Mouse (Mus musculus): ENCODE measurements around the gene Vgll3. TPM values are rescaled to one million over a fixed set of nuclear protein-coding genes. Genes with fewer than 3 reads are reported as not detected.

The Vgll3 gene
- 1 to 10 TPM; 3.5 to 6.0 TPM for total RNA-seq (2021)

GRCm38 (mm10) chr16:65814918-65815881 is at the start of gene Vgll3:
TSS of gene Vgll3 (plus strand) at chr16:65815257.
- intact Hi-C loops (cut with DNase I): no loop called here
- peak; percentile 60 for DNase-seq (ENCODE audit: low spot score)

- intact Hi-C loops (cut with DNase I): no loop called here
- no peak for DNase-seq (ENCODE audit: low spot score)
These were observed 49.1 kb upstream of the Vgll3 start for GRCm38 (mm10) chr16:65765976-65766375.

GRCm38 (mm10) chr16:65785959-65786358 is 29.1 kb upstream of the Vgll3 start:
- no peak for DNase-seq (ENCODE audit: low spot score)

GRCm38 (mm10) chr16:65816059-65816458 is 1.0 kb downstream of the Vgll3 start:
- intact Hi-C loops (cut with DNase I): no loop called here
- no peak for DNase-seq (ENCODE audit: low spot score)

More at GRCm38 (mm10) chr16:65785959-65786358, 29.1 kb upstream of the Vgll3 start:
- intact Hi-C loops (cut with DNase I): loop anchor here (5.0 kb wide), 1 partner anchor 216 kb away; no protein-coding TSS in a partner anchor

- DNase-seq (ENCODE audit: low spot score): no peak
- intact Hi-C loops (cut with DNase I): no loop called here
These were observed 3.7 kb downstream of the Vgll3 start for GRCm38 (mm10) chr16:65818779-65819178.

- no peak for DNase-seq (ENCODE audit: low spot score)
- intact Hi-C loops (cut with DNase I): no loop called here
These were observed 5.7 kb downstream of the Vgll3 start for GRCm38 (mm10) chr16:65820803-65821202.

- no peak for DNase-seq (ENCODE audit: low spot score)
- intact Hi-C loops (cut with DNase I): no loop called here
These were observed 8.7 kb downstream of the Vgll3 start for GRCm38 (mm10) chr16:65823721-65824120.

- intact Hi-C loops (cut with DNase I): no loop called here
- DNase-seq (ENCODE audit: low spot score): peak; percentile 49
These were observed 13.1 kb downstream of the Vgll3 start for GRCm38 (mm10) chr16:65828141-65828565.

GRCm38 (mm10) chr16:65829096-65829495 is 14.0 kb downstream of the Vgll3 start:
- DNase-seq (ENCODE audit: low spot score): no peak

GRCm38 (mm10) chr16:65834721-65835120 is 19.7 kb downstream of the Vgll3 start:
- intact Hi-C loops (cut with DNase I): no loop called here
- no peak for DNase-seq (ENCODE audit: low spot score)

More at GRCm38 (mm10) chr16:65829096-65829495, 14.0 kb downstream of the Vgll3 start:
- intact Hi-C loops (cut with DNase I): no loop called here

- no peak for DNase-seq (ENCODE audit: low spot score)
- intact Hi-C loops (cut with DNase I): no loop called here
These were observed 35.1 kb downstream of the Vgll3 start for GRCm38 (mm10) chr16:65850126-65850525.

- intact Hi-C loops (cut with DNase I): no loop called here
- no peak for DNase-seq (ENCODE audit: low spot score)
These were observed 49.4 kb downstream of the Vgll3 start for GRCm38 (mm10) chr16:65864471-65864870.

- intact Hi-C loops (cut with DNase I): no loop called here
- DNase-seq (ENCODE audit: low spot score): no peak
These were observed 52.9 kb downstream of the Vgll3 start for GRCm38 (mm10) chr16:65867927-65868326.

- DNase-seq (ENCODE audit: low spot score): no peak
- intact Hi-C loops (cut with DNase I): no loop called here
These were observed 53.9 kb downstream of the Vgll3 start for GRCm38 (mm10) chr16:65868933-65869332.

GRCm38 (mm10) chr16:65888940-65889339 is 73.9 kb downstream of the Vgll3 start:
- intact Hi-C loops (cut with DNase I): no loop called here
- DNase-seq (ENCODE audit: low spot score): no peak

Measured in heart, postnatal 25 days (tissue).